Mouse (Mus musculus) lung, embryonic 16.5 days (tissue): ENCODE measurements at regions not wholly inside any gene's neighbourhood (a gene's known extent, or its start where the extent isn't known, plus 50 kb on each side); places are given as distances from the start of the nearest gene placed in this dataset.
A peak's percentile ranks its signal among the peaks of the same experiment; 100 is the strongest.

ENCODE experiments used
- ATAC-seq: fragments of 200-750 bp; cut with Nextera tagmentation; 2 replicates; pipeline ENCODE4 v1.8.0; 2017; ENCODE audit warnings: low read depth, mild to moderate bottlenecking, moderate library complexity
- H3K27ac ChIP-seq: fragments of 300-500 bp; sonication (generic); 2 replicates; pipeline ENCODE4 v1.5.1; 2014; ENCODE audit warnings: mild to moderate bottlenecking, control low read depth, low read length
- H3K27me3 ChIP-seq: fragments of 300-500 bp; sonication (generic); 2 replicates; pipeline ENCODE4 v1.6.1; 2014; ENCODE audit warnings: low read depth, low read length, mixed read lengths; ENCODE audit not compliant: control insufficient read depth, insufficient read depth
- H3K36me3 ChIP-seq: fragments of 300-500 bp; sonication (generic); 2 replicates; pipeline ENCODE4 v1.6.1; 2014; ENCODE audit warnings: low read length; ENCODE audit not compliant: control insufficient read depth, insufficient read depth
- H3K4me1 ChIP-seq: fragments of 300-500 bp; sonication (generic); replicated peaks from 2 replicates; pipeline ENCODE4 v1.6.1; 2014; ENCODE audit warnings: low read length, mixed read lengths; ENCODE audit not compliant: control insufficient read depth, insufficient read depth
- H3K4me2 ChIP-seq: fragments of 300-500 bp; sonication (generic); 2 replicates; pipeline ENCODE4 v1.6.1; 2014; ENCODE audit warnings: low read depth, low read length, control low read depth
- H3K4me3 ChIP-seq: fragments of 300-500 bp; sonication (generic); 2 replicates; pipeline ENCODE4 v1.5.1; 2014; ENCODE audit warnings: mild to moderate bottlenecking, low read length, control low read depth
- H3K9ac ChIP-seq: fragments of 300-500 bp; sonication (generic); 2 replicates; pipeline ENCODE4 v1.6.1; 2014; ENCODE audit warnings: low read length, control low read depth
- H3K9me3 ChIP-seq: fragments of 300-500 bp; sonication (generic); 2 replicates; pipeline ENCODE4 v1.6.1; 2016; ENCODE audit warnings: low read length; ENCODE audit not compliant: control insufficient read depth
- WGBS: fragments of 180-500 bp; shearing (Covaris S2); extraction: QIAGEN DNeasy Blood & Tissue Kit; methylation state at CpG from one replicate; pipeline ENCODE4 v1.1.7; 2014; 5-methylcytosine and 5-hydroxymethylcytosine counted together

DNA sequence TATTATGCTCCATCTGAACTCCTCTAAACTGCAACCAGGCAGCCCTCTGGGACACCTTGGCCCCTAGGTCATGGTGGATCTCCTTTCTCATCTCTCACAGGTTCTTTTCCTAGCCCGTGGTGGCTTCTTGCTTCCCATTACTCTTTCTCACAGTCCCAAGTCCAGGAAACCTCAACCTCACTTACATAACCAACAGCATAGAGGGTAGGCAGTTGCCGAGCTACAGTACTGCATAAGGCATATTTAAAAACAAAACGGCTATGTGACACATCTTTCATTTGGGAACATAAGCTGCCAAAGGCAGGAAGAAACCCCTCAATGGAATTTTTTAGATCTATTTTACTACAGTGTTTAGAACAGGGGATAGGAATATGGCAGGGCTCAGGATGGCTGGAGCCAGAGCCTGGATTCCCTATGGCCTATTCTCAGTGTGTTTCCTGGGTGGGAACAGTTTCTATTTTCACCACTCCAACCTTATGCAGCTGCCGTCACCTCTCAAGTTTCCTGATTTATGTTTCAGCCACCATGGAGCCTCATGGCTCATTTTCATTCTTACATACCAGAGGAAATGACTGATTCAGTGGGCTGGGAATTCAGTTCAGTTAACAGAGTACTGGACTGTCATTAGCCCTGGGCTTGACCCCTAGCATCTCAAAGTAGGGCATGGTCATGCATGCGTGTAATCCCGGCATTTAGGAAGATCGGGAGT is 726.9 kb upstream of the Lrrc6 start:
- Histone ChIP-seq H3K27ac (peak overlapping the region; percentile 12; the same call in 1 of the 2 replicates), H3K9me3 (no peaks in the 10 kb centered on the region), H3K4me3 (no peak overlapping the region), H3K9ac (no peak overlapping the region), H3K4me1 (peaks cover 12% of the 10 kb centered on the region), H3K36me3 (no peaks in the 10 kb centered on the region), H3K27me3 (no peaks in the 10 kb centered on the region), H3K4me2 (no peak overlapping the region)
- 59% methylated on average over 7 of the region's 7 CpGs for WGBS
- peak; percentile 54; the same call in 1 of the 2 replicates for ATAC-seq

- 51% methylated on average over 9 of the region's 9 CpGs for WGBS
- ATAC-seq = no peak
- H3K4me1 ChIP-seq = peaks cover 12% of the 10 kb centered on the region
- no peaks in the 10 kb centered on the region for H3K9me3 ChIP-seq
- H3K27ac ChIP-seq = no peak overlapping the region
- no peak overlapping the region for H3K9ac ChIP-seq
- no peaks in the 10 kb centered on the region for H3K36me3 ChIP-seq
- no peaks in the 10 kb centered on the region for H3K27me3 ChIP-seq
- no peak overlapping the region for H3K4me2 ChIP-seq
- no peak overlapping the region for H3K4me3 ChIP-seq
Observed at GRCm38 (mm10) chr15:67226900-67227299, 726.2 kb upstream of the Lrrc6 start.
